Mouse (Mus musculus): ENCODE results near the gene Gm12184. TPM values are rescaled to one million over a fixed set of nuclear protein-coding genes. Genes with fewer than 3 reads are reported as not detected.

Gene Gm12184
- polyA plus RNA-seq, 1 experiment from 2014 or later = 2.0 TPM

Other genes starting within 250 kb of the Gm12184 start
- 646 and 717 TPM in 2 replicates for gene Rack1, start 26.3 kb downstream of the Gm12184 start, polyA plus RNA-seq (2015; fragmentation: Nextera tagmentation; extraction: Ambion mirVana)
- gene Trim41, start 9.3 kb downstream of the Gm12184 start, polyA plus RNA-seq (2015; fragmentation: Nextera tagmentation; extraction: Ambion mirVana) = 5.6 and 7.8 TPM in 2 replicates
- gene Trim7, start 515 bp downstream of the Gm12184 start, polyA plus RNA-seq (2015; fragmentation: Nextera tagmentation; extraction: Ambion mirVana) = 2.0 and 2.8 TPM in 2 replicates
- 7.1 and 7.3 TPM in 2 replicates for gene Irgm1, start 45.0 kb upstream of the Gm12184 start, polyA plus RNA-seq (2015; fragmentation: Nextera tagmentation; extraction: Ambion mirVana)
- 0.33 and 0.36 TPM in 2 replicates for gene Gm5431, start 75.6 kb upstream of the Gm12184 start, polyA plus RNA-seq (2015; fragmentation: Nextera tagmentation; extraction: Ambion mirVana)
- 3.1 and 3.7 TPM in 2 replicates for gene Psme2b, start 119.5 kb upstream of the Gm12184 start, polyA plus RNA-seq (2015; fragmentation: Nextera tagmentation; extraction: Ambion mirVana)
- not detected in 2 replicates for gene Olfr56, start 152.2 kb upstream of the Gm12184 start, polyA plus RNA-seq (2015; fragmentation: Nextera tagmentation; extraction: Ambion mirVana)
- 0.64 and 0.66 TPM in 2 replicates for gene 9930111J21Rik1, start 152.7 kb upstream of the Gm12184 start, polyA plus RNA-seq (2015; fragmentation: Nextera tagmentation; extraction: Ambion mirVana)
- gene Gm12185, start 165.6 kb upstream of the Gm12184 start, polyA plus RNA-seq (2015; fragmentation: Nextera tagmentation; extraction: Ambion mirVana) = not detected in 2 replicates
- gene Tgtp1, start 167.5 kb upstream of the Gm12184 start, polyA plus RNA-seq (2015; fragmentation: Nextera tagmentation; extraction: Ambion mirVana) = 0.31 and 0.82 TPM in 2 replicates
- gene 9930111J21Rik2, start 224.6 kb upstream of the Gm12184 start, polyA plus RNA-seq (2015; fragmentation: Nextera tagmentation; extraction: Ambion mirVana) = 0.83 and 1.1 TPM in 2 replicates
- 0.13 TPM in 1 of 2 replicates, not detected in the other for gene Tgtp2, start 237.6 kb upstream of the Gm12184 start, polyA plus RNA-seq (2015; fragmentation: Nextera tagmentation; extraction: Ambion mirVana)
- 1.4 and 1.7 TPM in 2 replicates for gene Ifi47, start 249.9 kb upstream of the Gm12184 start, polyA plus RNA-seq (2015; fragmentation: Nextera tagmentation; extraction: Ambion mirVana)